Mouse (Mus musculus) frontal cortex, postnatal 10 days (tissue): ENCODE measurements around the gene Lama4.

ENCODE experiments used
- DNase-seq, 2 experiments: peaks; one replicate each; pipeline ENCODE4 v3.0.0; 2022; ENCODE audit warnings: low spot score in 2 of 2, mixed read lengths in 1 of 2

Gene Lama4

GRCm38 (mm10) chr10:38994719-38995450 is 29.6 kb downstream of the Lama4 start:
- DNase-seq, result no peak

- no peak for DNase-seq
Observed at GRCm38 (mm10) chr10:38995896-38996295, 30.6 kb downstream of the Lama4 start.

GRCm38 (mm10) chr10:39000951-39001350 is 35.6 kb downstream of the Lama4 start:
- no peak for DNase-seq

- DNase-seq, result no peak
Observed at GRCm38 (mm10) chr10:39002521-39002920, 37.2 kb downstream of the Lama4 start.

- no peak for DNase-seq
Observed at GRCm38 (mm10) chr10:39003520-39003919, 38.2 kb downstream of the Lama4 start.

- no peak for DNase-seq
Observed at GRCm38 (mm10) chr10:39005494-39005893, 40.2 kb downstream of the Lama4 start.

- DNase-seq, result no peak
Observed at GRCm38 (mm10) chr10:39006433-39007105, 41.3 kb downstream of the Lama4 start.

GRCm38 (mm10) chr10:39014836-39015235 is 49.5 kb downstream of the Lama4 start:
- DNase-seq, result no peak

GRCm38 (mm10) chr10:39017986-39018385 is 52.7 kb downstream of the Lama4 start:
- no peak for DNase-seq

- no peak for DNase-seq
Observed at GRCm38 (mm10) chr10:39018635-39019034, 53.3 kb downstream of the Lama4 start.

GRCm38 (mm10) chr10:39023618-39024256 is 58.4 kb downstream of the Lama4 start:
- no peak for DNase-seq

GRCm38 (mm10) chr10:39026529-39026928 is 61.2 kb downstream of the Lama4 start:
- DNase-seq, result no peak

GRCm38 (mm10) chr10:39027058-39027457 is 61.7 kb downstream of the Lama4 start:
- DNase-seq, result no peak

- peak; percentile 24 to 34 for DNase-seq
Observed at GRCm38 (mm10) chr10:39028403-39028802, 63.1 kb downstream of the Lama4 start.

GRCm38 (mm10) chr10:39029297-39030147 is 64.2 kb downstream of the Lama4 start:
- DNase-seq, result no peak

- DNase-seq, result no peak
Observed at GRCm38 (mm10) chr10:39030148-39030685, 64.9 kb downstream of the Lama4 start.

- no peak for DNase-seq
Observed at GRCm38 (mm10) chr10:39039564-39039963, 74.2 kb downstream of the Lama4 start.

GRCm38 (mm10) chr10:39040026-39040425 is 74.7 kb downstream of the Lama4 start:
- no peak for DNase-seq

GRCm38 (mm10) chr10:39044476-39044995 is 79.2 kb downstream of the Lama4 start:
- no peak for DNase-seq

- DNase-seq, result no peak
Observed at GRCm38 (mm10) chr10:39045111-39045510, 79.8 kb downstream of the Lama4 start.

- DNase-seq, result no peak
Observed at GRCm38 (mm10) chr10:39047775-39048174, 82.5 kb downstream of the Lama4 start.
